Mouse (Mus musculus) midbrain, embryonic 14.5 days (tissue): ENCODE measurements at regions not wholly inside any gene's neighbourhood (a gene's known extent, or its start where the extent isn't known, plus 50 kb on each side); places are given as distances from the start of the nearest gene placed in this dataset.
"Not testable (repeated sequence)": the region's sequence is repeated elsewhere in the genome, so short reads cannot be mapped to it uniquely, and the experiment has no call there.

Experiments used
- ATAC-seq: fragments of 200-750 bp; cut with Nextera tagmentation; 2 replicates; pipeline ENCODE4 v1.8.0; 2017; ENCODE audit warnings: moderate number of reproducible peaks, moderate library complexity; ENCODE audit not compliant: low FRiP score, low TSS enrichment
- DNase-seq: peaks from one replicate; pipeline ENCODE4 v3.0.0-alpha.2; 2015
- H3K27ac ChIP-seq: fragments of 300-500 bp; sonication (generic); replicated peaks from 2 replicates; pipeline ENCODE4 v1.5.1; 2014; ENCODE audit warnings: mild to moderate bottlenecking, low read depth, low read length, moderate library complexity
- H3K27me3 ChIP-seq: fragments of 300-500 bp; sonication (generic); 2 replicates; pipeline ENCODE4 v1.6.1; 2014; ENCODE audit warnings: low read length, control low read depth, mixed read lengths; ENCODE audit not compliant: control insufficient read depth, insufficient read depth
- H3K36me3 ChIP-seq: fragments of 300-500 bp; sonication (generic); 2 replicates; pipeline ENCODE4 v1.6.1; 2014; ENCODE audit warnings: low read length, control low read depth; ENCODE audit not compliant: control insufficient read depth, insufficient read depth
- H3K4me1 ChIP-seq: fragments of 300-500 bp; sonication (generic); 2 replicates; pipeline ENCODE4 v1.6.1; 2014; ENCODE audit warnings: mild to moderate bottlenecking, antibody characterized with exemption, low read length, control low read depth; ENCODE audit not compliant: control insufficient read depth, insufficient read depth
- H3K4me2 ChIP-seq: fragments of 300-500 bp; sonication (generic); 2 replicates; pipeline ENCODE4 v1.6.1; 2014; ENCODE audit warnings: mild to moderate bottlenecking, low read length, moderate library complexity
- H3K4me3 ChIP-seq: fragments of 300-500 bp; sonication (generic); replicated peaks from 2 replicates; pipeline ENCODE4 v1.5.1; 2014; ENCODE audit warnings: low read depth, low read length
- H3K9ac ChIP-seq: fragments of 300-500 bp; sonication (generic); replicated peaks from 2 replicates; pipeline ENCODE4 v1.6.1; 2014; ENCODE audit warnings: mild to moderate bottlenecking, low read length, moderate library complexity
- H3K9me3 ChIP-seq: fragments of 300-500 bp; sonication (generic); 2 replicates; pipeline ENCODE4 v1.6.1; 2016; ENCODE audit warnings: low read length, control low read depth, mixed read lengths; ENCODE audit not compliant: control insufficient read depth
- WGBS: fragments of 180-500 bp; shearing (Covaris S2); extraction: QIAGEN DNeasy Blood & Tissue Kit; methylation state at CpG from one replicate; pipeline ENCODE4 v1.1.7; 2014; 5-methylcytosine and 5-hydroxymethylcytosine counted together

- not testable (repeated sequence) for H3K27ac ChIP-seq, ATAC-seq, H3K27me3 ChIP-seq, H3K36me3 ChIP-seq, H3K9me3 ChIP-seq, H3K9ac ChIP-seq, H3K4me1 ChIP-seq, H3K4me2 ChIP-seq
- under 1% methylated on average over 27 of the region's 39 CpGs for WGBS
- 0 out of 2 replicates have a peak overlapping the region, but pooled peaks have one; percentile 26 for H3K4me3 ChIP-seq
- peak; percentile 82 for DNase-seq
Measured at GRCm38 (mm10) chr12:20614766-20615165, 375.5 kb upstream of the Asap2 start.
